Mouse (Mus musculus) midbrain, embryonic 10.5 days (tissue): Measurements from ENCODE around the gene 4931422A03Rik. TPM values are rescaled to one million over a fixed set of nuclear protein-coding genes. Genes with fewer than 3 reads are reported as not detected.

ENCODE experiments used
- DNase-seq: peaks from one replicate; pipeline ENCODE4 v3.0.0-alpha.2; 2017; ENCODE audit warnings: low spot score
- H3K27ac ChIP-seq: fragments of 300-500 bp; sonication (generic); replicated peaks from 2 replicates; pipeline ENCODE4 v1.5.1; 2016; ENCODE audit warnings: mild to moderate bottlenecking
- H3K27me3 ChIP-seq: fragments of 300-500 bp; sonication (generic); 2 replicates; pipeline ENCODE4 v1.6.1; 2016; ENCODE audit warnings: low read depth, mild to moderate bottlenecking; ENCODE audit not compliant: poor library complexity, severe bottlenecking
- H3K36me3 ChIP-seq: fragments of 300-500 bp; sonication (generic); 2 replicates; pipeline ENCODE4 v1.6.1; 2016; ENCODE audit warnings: mild to moderate bottlenecking, moderate library complexity
- H3K4me1 ChIP-seq: fragments of 300-500 bp; sonication (generic); 2 replicates; pipeline ENCODE4 v1.6.1; 2016
- H3K4me3 ChIP-seq: fragments of 300-500 bp; sonication (generic); 2 replicates; pipeline ENCODE4 v1.5.1; 2016; ENCODE audit warnings: mild to moderate bottlenecking, moderate library complexity
- H3K9me3 ChIP-seq: fragments of 300-500 bp; sonication (generic); replicated peaks from 2 replicates; pipeline ENCODE4 v1.6.1; 2016; ENCODE audit warnings: mild to moderate bottlenecking
- WGBS: fragments of 180-500 bp; shearing (Covaris S2); methylation state at CpG from one replicate; pipeline ENCODE4 v1.1.7; 2016; 5-methylcytosine and 5-hydroxymethylcytosine counted together
- polyA plus RNA-seq: library from polyadenylated mRNA; unstranded; fragments of >200 nt; fragmentation: Nextera tagmentation; extraction: Ambion mirVana; gene quantifications from 2 replicates; pipeline ENCODE4 v1.2.1, GENCODE M21; 2016

4931422A03Rik gene
- polyA plus RNA-seq, 1 experiment from 2014 or later = 1.1 TPM

DNA sequence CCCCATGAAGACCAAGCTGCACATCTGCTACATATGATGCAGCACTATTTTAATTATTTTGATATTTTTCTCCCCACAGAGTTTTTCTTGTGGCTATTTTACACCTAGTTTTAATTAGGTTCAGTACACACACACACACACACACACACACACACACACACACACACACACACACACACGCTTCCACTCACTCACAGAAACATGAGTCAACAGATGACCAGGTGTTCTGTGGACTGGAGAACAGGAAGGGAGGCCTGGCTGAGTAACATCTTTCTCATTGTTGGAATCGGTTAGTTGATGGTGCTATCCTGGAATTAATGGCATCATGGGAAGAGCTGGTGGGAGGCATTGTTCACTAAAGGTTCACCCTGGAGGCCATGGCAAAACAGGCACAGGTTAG is 90.5 kb downstream of the 4931422A03Rik start:
- 90% methylated on average over 2 of the region's 2 CpGs for WGBS

DNA sequence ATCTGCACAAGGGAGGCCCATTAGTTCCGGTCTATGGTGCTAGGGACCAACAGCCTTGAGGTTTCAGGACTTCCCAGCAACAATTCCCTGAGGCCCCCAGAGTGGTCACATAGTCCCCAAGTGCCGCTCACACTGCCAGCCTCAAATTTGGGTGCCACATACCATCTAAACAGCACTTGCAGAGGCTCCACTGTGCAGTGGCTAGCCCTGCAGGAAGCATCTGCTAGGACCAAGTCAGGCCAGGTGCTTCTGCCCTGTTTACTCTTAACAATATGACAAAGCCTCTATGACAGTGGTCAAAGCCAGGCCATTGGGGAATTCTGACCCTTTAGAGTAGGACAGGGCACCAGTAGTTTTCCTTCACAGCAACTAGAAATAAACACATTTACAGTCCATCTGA is 91.5 kb downstream of the 4931422A03Rik start:
- no peak for DNase-seq
- Histone ChIP-seq H3K9me3 (no peaks in the 10 kb centered on the region), H3K4me1 (peaks cover 20% of the 10 kb centered on the region), H3K4me3 (no peak overlapping the region), H3K36me3 (no peaks in the 10 kb centered on the region), H3K27ac (no peak overlapping the region), H3K27me3 (no peaks in the 10 kb centered on the region)
- WGBS = 87% methylated on average over 2 of the region's 2 CpGs

More for the DNA sequence above, 90.5 kb downstream of the 4931422A03Rik start:
- H3K4me1 ChIP-seq = peaks cover 20% of the 10 kb centered on the region
- no peak overlapping the region for H3K4me3 ChIP-seq
- no peak overlapping the region for H3K27ac ChIP-seq
- no peaks in the 10 kb centered on the region for H3K9me3 ChIP-seq
- no peaks in the 10 kb centered on the region for H3K27me3 ChIP-seq
- H3K36me3 ChIP-seq = no peaks in the 10 kb centered on the region
- no peak for DNase-seq

DNA sequence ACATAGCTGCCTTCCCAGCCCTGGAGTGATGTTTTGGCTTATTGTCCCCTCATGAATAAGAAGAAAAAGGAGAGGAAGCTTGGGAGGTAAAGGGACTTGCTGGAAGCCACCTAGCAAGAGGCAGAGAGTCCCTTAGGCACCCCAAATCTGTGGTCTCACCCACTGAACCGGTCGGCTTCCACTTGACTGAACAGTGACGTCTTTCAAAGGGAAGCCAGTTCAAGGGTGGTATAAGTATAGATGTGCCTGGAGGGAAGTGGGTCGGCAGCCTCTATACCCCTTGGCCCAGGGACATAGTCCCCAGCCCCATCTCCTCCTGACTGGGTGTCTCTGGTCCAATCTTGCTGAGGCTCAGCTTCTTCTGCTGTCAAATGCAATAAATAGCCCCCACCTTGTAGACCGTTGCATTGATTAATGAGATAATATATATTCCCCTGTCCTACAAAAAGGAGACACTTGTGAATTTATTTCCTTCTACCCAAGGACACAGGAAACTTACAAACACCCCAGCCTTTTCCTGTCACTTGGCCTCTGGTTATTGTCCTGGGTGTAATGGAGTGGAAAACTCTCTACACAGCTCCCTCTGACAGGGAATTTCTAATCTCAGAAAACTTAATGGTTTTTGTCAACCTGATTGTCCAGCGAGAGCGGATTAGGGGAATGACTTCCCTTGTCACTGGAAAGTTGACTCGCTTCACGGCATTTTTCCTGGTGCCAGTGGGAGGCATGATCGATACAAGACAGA is 92.3 kb downstream of the 4931422A03Rik start:
- Histone ChIP-seq H3K4me3 (no peak overlapping the region), H3K27me3 (no peaks in the 10 kb centered on the region)

DNA sequence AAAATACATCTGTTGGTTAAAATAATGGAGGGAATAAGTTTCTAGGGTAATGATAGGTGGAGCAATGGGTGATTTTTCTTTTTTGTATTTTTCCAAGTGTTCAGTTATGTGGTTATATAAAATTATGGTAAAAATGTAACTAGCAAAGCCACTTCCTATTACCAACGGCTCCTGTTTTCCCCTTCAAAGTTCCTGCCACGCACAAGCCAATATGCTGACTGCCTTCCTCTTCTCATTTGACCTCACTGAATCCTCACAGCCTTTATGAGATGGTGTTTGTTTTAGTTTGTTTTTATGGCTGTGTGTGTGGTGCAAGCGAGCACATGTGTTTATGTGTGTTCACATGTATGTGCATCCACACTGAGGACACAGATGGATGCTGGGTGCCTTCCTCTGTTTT is 93.5 kb downstream of the 4931422A03Rik start:
- no peak for DNase-seq
- Histone ChIP-seq H3K4me3 (no peak overlapping the region), H3K27ac (no peak overlapping the region), H3K36me3 (no peaks in the 10 kb centered on the region), H3K27me3 (no peaks in the 10 kb centered on the region), H3K9me3 (no peaks in the 10 kb centered on the region), H3K4me1 (peaks cover 20% of the 10 kb centered on the region)
- 92% methylated on average over 3 of the region's 3 CpGs for WGBS

More for the DNA sequence above, 92.3 kb downstream of the 4931422A03Rik start:
- no peak for DNase-seq
- Histone ChIP-seq H3K9me3 (no peaks in the 10 kb centered on the region), H3K4me1 (peaks cover 20% of the 10 kb centered on the region), H3K36me3 (no peaks in the 10 kb centered on the region), H3K27ac (no peak overlapping the region)
- WGBS = 66% methylated on average over 10 of the region's 10 CpGs

DNA sequence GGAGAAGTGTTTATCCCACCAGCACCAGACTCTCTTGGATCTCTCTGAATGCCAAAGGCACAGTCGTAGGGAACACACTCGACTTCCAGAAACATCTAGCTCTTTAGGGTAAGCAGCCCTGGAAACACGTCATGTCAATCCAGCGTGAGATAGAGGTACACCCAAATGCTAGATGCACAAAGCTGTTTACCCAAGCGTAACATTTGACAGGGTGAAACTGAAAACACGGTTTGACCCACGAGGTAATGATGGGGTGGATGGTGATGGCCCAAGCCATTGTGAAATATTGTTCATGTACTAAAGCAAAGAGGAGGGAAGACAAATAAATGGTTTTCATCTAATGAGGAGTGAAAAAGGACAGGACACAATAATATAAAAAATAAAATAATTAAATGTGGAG is 93.9 kb downstream of the 4931422A03Rik start:
- DNase-seq = no peak
- Histone ChIP-seq H3K4me3 (no peak overlapping the region), H3K9me3 (no peaks in the 10 kb centered on the region), H3K27ac (no peak overlapping the region), H3K36me3 (no peaks in the 10 kb centered on the region), H3K27me3 (no peaks in the 10 kb centered on the region), H3K4me1 (peaks cover 20% of the 10 kb centered on the region)
- 48% methylated on average over 7 of the region's 7 CpGs for WGBS

DNA sequence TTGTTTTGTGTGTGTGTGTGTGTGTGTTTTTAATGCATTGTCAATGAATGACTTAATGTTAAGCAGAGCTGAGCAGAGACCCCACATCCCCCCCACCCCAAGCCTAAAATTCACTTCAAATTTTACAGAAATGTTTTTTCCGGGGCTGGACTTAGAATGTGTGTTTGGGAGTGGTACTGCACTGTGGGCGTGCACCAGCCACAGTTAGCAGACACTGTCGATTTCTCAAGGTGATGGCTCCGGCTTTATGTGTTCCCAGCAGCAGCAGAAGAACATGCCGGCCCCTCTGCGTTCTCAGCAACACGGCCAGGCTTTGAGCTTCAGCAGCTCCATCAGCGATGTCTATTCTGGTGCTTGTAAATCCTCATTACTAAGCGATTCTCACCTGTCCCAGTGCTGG is 95.7 kb downstream of the 4931422A03Rik start:
- H3K27me3 ChIP-seq = no peaks in the 10 kb centered on the region
- no peak for DNase-seq
- peaks cover 20% of the 10 kb centered on the region for H3K4me1 ChIP-seq
- no peak overlapping the region for H3K27ac ChIP-seq
- H3K4me3 ChIP-seq = no peak overlapping the region
- H3K9me3 ChIP-seq = no peaks in the 10 kb centered on the region
- H3K36me3 ChIP-seq = no peaks in the 10 kb centered on the region
- WGBS = 84% methylated on average over 9 of the region's 9 CpGs

DNA sequence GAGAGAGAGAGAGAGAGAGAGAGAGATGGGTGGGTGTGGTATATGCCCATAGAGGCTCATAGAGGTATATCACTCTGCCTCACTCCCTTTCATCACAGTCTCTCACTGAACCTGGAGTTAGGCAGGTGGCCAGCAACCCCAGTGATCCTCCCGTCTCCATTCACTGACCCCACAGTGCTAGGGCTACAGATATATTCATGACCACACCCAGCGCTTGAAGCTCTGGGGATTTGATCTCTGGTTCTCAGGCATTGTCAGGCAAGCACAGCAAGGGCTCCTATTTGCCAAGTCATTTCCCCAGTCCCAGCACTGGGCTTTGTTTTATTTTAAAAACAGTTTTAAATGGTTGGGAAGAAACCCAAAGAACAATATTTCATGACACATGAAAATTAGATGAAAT is 96.1 kb downstream of the 4931422A03Rik start:
- no peaks in the 10 kb centered on the region for H3K36me3 ChIP-seq
- H3K9me3 ChIP-seq = no peaks in the 10 kb centered on the region
- H3K27me3 ChIP-seq = no peaks in the 10 kb centered on the region
- H3K4me1 ChIP-seq = peaks cover 20% of the 10 kb centered on the region
- DNase-seq = no peak
- 59% methylated on average over 2 of the region's 2 CpGs for WGBS
- H3K27ac ChIP-seq = no peak overlapping the region
- H3K4me3 ChIP-seq = no peak overlapping the region

DNA sequence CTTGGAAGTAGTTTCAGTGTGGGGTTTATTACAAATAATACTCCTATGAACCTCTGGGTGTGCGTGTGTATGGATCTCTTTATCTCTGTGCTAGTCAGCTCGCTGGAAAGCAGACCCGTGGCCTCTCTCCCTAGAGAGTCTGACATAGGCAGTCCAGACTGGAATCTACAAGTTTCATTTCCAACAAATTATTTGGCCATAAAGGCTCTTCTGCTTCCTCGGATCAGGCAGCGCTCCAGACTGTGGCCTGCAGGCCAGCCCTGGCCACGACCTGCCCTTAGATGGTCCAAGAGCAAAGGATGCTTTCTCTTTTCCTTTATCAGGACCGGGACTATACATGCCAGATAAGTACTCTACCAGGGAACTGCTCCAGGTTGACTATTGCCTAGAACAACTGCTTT is 96.7 kb downstream of the 4931422A03Rik start:
- no peaks in the 10 kb centered on the region for H3K27me3 ChIP-seq
- peaks cover 17% of the 10 kb centered on the region for H3K4me1 ChIP-seq
- no peak overlapping the region for H3K27ac ChIP-seq
- H3K9me3 ChIP-seq = no peaks in the 10 kb centered on the region
- DNase-seq = no peak
- H3K4me3 ChIP-seq = no peak overlapping the region
- WGBS = 91% methylated on average over 7 of the region's 7 CpGs
- H3K36me3 ChIP-seq = no peaks in the 10 kb centered on the region

DNA sequence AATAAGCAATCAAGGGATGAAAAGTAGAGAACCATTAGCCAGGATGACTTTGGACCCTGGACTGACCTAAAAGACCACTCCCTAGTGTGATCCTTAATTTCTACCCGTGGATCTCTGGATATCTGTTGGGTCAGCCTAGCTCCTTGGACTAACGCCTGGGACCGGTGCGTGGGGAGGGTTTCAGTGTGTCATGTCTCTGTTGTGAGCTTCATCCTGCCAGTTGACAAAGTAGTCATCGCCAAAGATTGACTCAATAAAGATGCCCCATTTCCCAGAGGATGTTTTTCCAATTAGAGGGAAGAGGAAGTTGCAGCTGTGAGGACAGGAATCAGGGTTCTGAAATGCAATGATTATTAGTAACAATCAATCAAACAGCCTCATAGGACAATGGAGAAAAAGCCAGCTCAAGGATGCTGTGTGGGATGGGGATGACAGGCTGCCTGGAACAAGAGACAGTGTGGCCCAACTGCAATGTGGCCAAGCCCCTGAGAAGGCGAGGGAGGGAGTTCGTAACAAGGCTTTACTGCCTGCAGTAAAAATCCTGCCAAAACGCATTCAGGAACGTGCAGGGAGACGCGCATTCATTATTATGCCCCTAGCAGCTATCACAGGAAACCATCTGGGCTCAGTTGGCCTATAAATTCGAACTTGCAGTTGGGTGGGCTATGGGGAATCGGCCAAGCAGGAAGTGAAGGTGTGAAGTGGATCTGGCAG is 97.7 kb downstream of the 4931422A03Rik start:
- peaks cover 6% of the 10 kb centered on the region for H3K4me1 ChIP-seq
- no peak overlapping the region for H3K4me3 ChIP-seq
- no peak overlapping the region; the same call in 1 of the 2 replicates for H3K27ac ChIP-seq
- H3K36me3 ChIP-seq = no peaks in the 10 kb centered on the region
- H3K9me3 ChIP-seq = no peaks in the 10 kb centered on the region
- DNase-seq = no peak
- no peaks in the 10 kb centered on the region for H3K27me3 ChIP-seq
- 79% methylated on average over 13 of the region's 13 CpGs for WGBS

DNA sequence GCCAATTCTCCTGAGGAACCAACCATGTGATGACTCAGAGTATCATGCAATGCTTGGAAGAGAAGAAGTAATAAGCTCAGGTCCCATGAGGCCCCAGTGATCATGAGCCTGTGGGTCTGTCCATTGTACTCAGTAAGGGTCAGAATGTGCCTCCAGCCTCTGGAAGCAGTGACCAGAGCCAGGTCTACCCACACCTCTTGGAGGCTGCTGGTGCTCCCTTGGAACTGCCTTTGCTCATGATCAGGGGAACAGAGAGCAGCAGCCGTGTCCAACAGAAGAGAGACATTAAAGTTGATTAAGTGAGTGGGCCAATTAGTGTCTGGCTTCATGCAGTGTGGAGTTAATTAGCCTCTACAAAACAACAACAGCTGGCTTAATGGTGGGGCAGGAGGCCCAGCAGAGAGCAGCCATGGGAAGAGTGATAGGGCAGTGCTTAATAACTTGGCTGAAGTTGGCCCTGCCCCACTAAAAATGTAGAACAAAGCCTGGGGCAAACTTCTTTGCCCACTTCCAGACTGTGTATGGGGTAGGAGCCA is 100.5 kb downstream of the 4931422A03Rik start:
- DNase-seq = no peak
- Histone ChIP-seq H3K9me3 (no peaks in the 10 kb centered on the region), H3K4me1 (no peaks in the 10 kb centered on the region; the same call in 1 of the 2 replicates), H3K4me3 (no peak overlapping the region), H3K36me3 (no peaks in the 10 kb centered on the region), H3K27me3 (no peaks in the 10 kb centered on the region), H3K27ac (no peak overlapping the region)
- WGBS = 36% methylated on average over 1 of the region's 1 CpGs

DNA sequence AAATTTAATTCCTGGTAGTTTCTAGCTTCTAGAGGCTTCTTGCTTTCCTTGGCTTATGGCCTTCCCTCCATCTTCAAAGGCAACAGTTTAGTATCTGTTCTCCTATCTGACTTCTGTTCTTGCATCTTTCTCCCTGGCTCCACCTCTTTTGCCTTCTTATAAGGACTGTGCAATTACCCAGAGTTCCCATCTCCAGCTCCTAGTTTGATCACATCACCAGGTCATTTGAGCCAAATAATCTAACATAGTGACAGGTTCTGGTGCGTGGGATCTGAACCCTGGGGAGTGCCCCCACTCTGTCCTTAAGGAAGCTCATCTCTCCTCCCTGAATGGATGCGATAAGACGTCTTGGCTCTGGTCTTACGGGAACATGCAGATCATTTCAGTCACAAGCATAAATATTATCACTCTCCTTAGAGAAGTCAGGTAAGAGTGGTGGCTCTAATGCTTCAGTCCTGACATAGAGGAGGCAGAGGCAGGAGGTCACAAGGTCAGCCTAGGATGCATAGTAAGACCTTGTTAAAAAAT is 101.5 kb downstream of the 4931422A03Rik start:
- Histone ChIP-seq H3K36me3 (no peaks in the 10 kb centered on the region), H3K4me3 (no peak overlapping the region), H3K27ac (no peak overlapping the region), H3K27me3 (no peaks in the 10 kb centered on the region), H3K9me3 (no peaks in the 10 kb centered on the region), H3K4me1 (no peaks in the 10 kb centered on the region; the same call in 1 of the 2 replicates)
- WGBS = 97% methylated on average over 4 of the region's 4 CpGs
- DNase-seq = no peak

DNA sequence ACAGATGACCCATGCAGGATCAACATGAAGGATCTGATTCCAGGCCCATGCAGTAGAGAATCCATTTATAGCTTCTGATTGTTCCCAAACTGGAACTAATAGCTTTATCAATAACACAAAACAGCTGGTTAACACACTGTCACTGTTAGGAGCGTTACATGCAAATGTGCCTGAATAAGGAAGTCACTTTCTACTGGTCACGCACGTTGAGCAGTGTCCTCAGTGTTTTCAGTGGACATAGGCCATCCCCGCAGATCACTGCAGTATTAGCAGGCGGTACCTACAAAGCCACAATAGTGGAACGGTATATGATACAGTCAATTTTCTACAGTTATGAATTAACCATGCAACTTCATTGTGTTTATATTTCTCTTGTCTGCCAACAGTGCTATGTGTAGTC is 108.7 kb downstream of the 4931422A03Rik start:
- H3K36me3 ChIP-seq = no peaks in the 10 kb centered on the region
- H3K27ac ChIP-seq = no peak overlapping the region
- H3K4me1 ChIP-seq = no peaks in the 10 kb centered on the region
- WGBS = 87% methylated on average over 6 of the region's 6 CpGs
- no peaks in the 10 kb centered on the region for H3K9me3 ChIP-seq
- no peak overlapping the region for H3K4me3 ChIP-seq
- DNase-seq = no peak
- H3K27me3 ChIP-seq = no peaks in the 10 kb centered on the region

DNA sequence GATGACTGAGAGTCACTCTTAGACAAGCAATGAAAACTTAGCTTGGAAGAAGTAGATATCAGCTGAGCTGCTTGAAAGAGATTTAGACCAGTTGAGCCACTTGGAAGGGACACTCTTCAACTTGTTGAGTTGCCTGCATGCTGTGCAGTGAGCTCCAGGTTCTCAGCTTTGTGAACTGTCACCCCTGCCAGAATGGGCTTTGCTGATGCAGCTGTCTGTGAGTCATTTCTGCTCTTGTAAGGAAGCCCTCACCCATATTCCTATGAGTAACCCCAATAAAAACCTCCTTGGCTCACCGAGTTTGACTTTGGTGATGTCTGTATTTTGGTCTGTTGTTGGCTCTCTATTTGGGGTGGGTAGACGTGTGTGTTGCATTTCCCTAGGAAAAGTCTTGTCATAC is 109.8 kb downstream of the 4931422A03Rik start:
- Histone ChIP-seq H3K27me3 (no peaks in the 10 kb centered on the region), H3K4me3 (no peak overlapping the region), H3K4me1 (no peaks in the 10 kb centered on the region), H3K27ac (no peak overlapping the region), H3K36me3 (no peaks in the 10 kb centered on the region), H3K9me3 (no peaks in the 10 kb centered on the region)
- DNase-seq = no peak
- 80% methylated on average over 2 of the region's 2 CpGs for WGBS
